Mouse (Mus musculus): ENCODE measurements at regions not wholly inside any gene's neighbourhood (a gene's known extent, or its start where the extent isn't known, plus 50 kb on each side); places are given as distances from the start of the nearest gene placed in this dataset.

GRCm38 (mm10) chr1:119124063-119124462 lies 70.6 kb upstream of the Gli2 start:
- DNase-seq (ENCODE audit: low spot score in 2 of 2), result no peak

- no peak for DNase-seq (ENCODE audit: low spot score in 2 of 2)
Observed at GRCm38 (mm10) chr1:119123402-119123801, 70.0 kb upstream of the Gli2 start.

- DNase-seq (ENCODE audit: low spot score in 2 of 2), result no peak
Observed at GRCm38 (mm10) chr1:119122975-119123374, 69.6 kb upstream of the Gli2 start.

- DNase-seq (ENCODE audit: low spot score in 2 of 2), result no peak
Observed at GRCm38 (mm10) chr1:119119863-119120569, 66.6 kb upstream of the Gli2 start.

- DNase-seq (ENCODE audit: low spot score in 2 of 2), result no peak
Observed at GRCm38 (mm10) chr1:119115106-119115674, 61.8 kb upstream of the Gli2 start.

- no peak for DNase-seq (ENCODE audit: low spot score in 2 of 2)
Observed at GRCm38 (mm10) chr1:119108578-119108977, 55.2 kb upstream of the Gli2 start.

- DNase-seq (ENCODE audit: low spot score in 2 of 2), result no peak
Observed at GRCm38 (mm10) chr1:119106246-119106975, 53.0 kb upstream of the Gli2 start.
